Comparison of ENCODE assay signal across 15 mouse cellular contexts in the genomic region with DNA sequence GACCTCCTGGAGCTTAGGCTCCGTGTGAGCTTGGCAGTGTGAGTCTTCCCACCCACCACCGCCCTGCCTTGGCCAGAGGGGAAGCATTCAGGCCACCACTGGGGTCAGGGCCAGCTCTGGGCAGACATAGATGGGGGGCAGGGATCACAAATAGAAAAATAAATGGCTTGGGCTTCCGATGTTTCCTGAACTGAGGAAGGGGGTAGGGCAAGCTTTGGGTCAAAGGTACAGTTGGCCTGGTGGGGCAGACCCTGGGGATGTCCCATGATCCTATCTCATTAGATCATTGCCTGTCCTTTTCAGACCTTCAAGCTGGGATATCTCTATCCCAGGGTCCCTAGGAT. TPM values are rescaled to one million over a fixed set of nuclear protein-coding genes. Genes with fewer than 3 reads are reported as not detected.
DNase-seq lines count a peak whose midpoint lies in the region; ATAC-seq and TF ChIP-seq lines count a peak whose summit lies in the region.
"Had no signal": no experiment of that assay in that cellular context is flagged by ENCODE, and none has a peak within 500 bp of the region (broad histone marks: within the 10 kb centered on the region; RNA-seq: fewer than 3 reads in every experiment).

No protein-coding gene starts in this region.

- TF ChIP-seq CTCF in left cerebral cortex, adult 2 months (IDR thresholded peaks at IDR 0.05) = no peak
- no peak; the same call in 1 of the 2 replicates for TF ChIP-seq CTCF in lung, postnatal 0 days (IDR thresholded peaks at IDR 0.05)

- WGBS in forebrain, embryonic 14.5 days = 61% methylated on average over 3 of the region's 3 CpGs
- WGBS in forebrain, embryonic 15.5 days = 60% methylated on average over 3 of the region's 3 CpGs
- 32% methylated on average over 3 of the region's 3 CpGs for WGBS in lung, postnatal 0 days

- H3K27me3 ChIP-seq in forebrain, embryonic 14.5 days (replicated peaks; ENCODE audit: control insufficient read depth, insufficient read depth, low read length) = peaks cover 8% of the 10 kb centered on the region
- H3K27me3 ChIP-seq in forebrain, embryonic 15.5 days = peaks cover 18% of the 10 kb centered on the region
- 0 out of 2 replicates have a peak, but pooled peaks cover under 1% of the 10 kb centered on the region for H3K27me3 ChIP-seq in lung, postnatal 0 days (replicated peaks; ENCODE audit: insufficient read depth, low read length)

- peaks cover 10% of the 10 kb centered on the region; the same call in 1 of the 2 replicates for H3K4me1 ChIP-seq in forebrain, embryonic 14.5 days (ENCODE audit: control insufficient read depth, insufficient read depth, low read length)
- peaks cover 28% of the 10 kb centered on the region for H3K4me1 ChIP-seq in forebrain, embryonic 15.5 days
- peaks cover 5% of the 10 kb centered on the region; the same call in 1 of the 2 replicates for H3K4me1 ChIP-seq in lung, postnatal 0 days (ENCODE audit: insufficient read depth, low read depth, low read length)

- no peaks in the 10 kb centered on the region for H3K9me3 ChIP-seq in forebrain, embryonic 14.5 days (replicated peaks; ENCODE audit: control insufficient read depth, low read length)
- no peaks in the 10 kb centered on the region for H3K9me3 ChIP-seq in forebrain, embryonic 15.5 days
- no peaks in the 10 kb centered on the region for H3K9me3 ChIP-seq in lung, postnatal 0 days (ENCODE audit: low read length)
- H3K9me3 ChIP-seq: limb, embryonic 15.5 days had no signal

- no peaks in the 10 kb centered on the region for H3K36me3 ChIP-seq in forebrain, embryonic 14.5 days (ENCODE audit: control insufficient read depth, insufficient read depth, low read length)
- no peaks in the 10 kb centered on the region for H3K36me3 ChIP-seq in forebrain, embryonic 15.5 days
- H3K36me3 ChIP-seq in lung, postnatal 0 days (ENCODE audit: insufficient read depth, low read length) = no peaks in the 10 kb centered on the region
- H3K36me3 ChIP-seq: limb, embryonic 15.5 days had no signal

- no peak overlapping the region for H3K4me2 ChIP-seq in forebrain, embryonic 14.5 days (ENCODE audit: low read length)
- H3K4me2 ChIP-seq in forebrain, embryonic 15.5 days (replicated peaks) = no peak overlapping the region
- no peak overlapping the region for H3K4me2 ChIP-seq in lung, postnatal 0 days (replicated peaks; ENCODE audit: low read depth, low read length)
- H3K4me2 ChIP-seq: limb, embryonic 15.5 days had no signal

- no peak for DNase-seq in forebrain, embryonic 14.5 days (ENCODE audit: low spot score)
- no peak for DNase-seq in left cerebral cortex, adult 2 months (ENCODE audit: extremely low spot score in 1 of 2, low spot score in 2 of 2)
- DNase-seq in left cerebral cortex, adult 18-20 months (ENCODE audit: low spot score in 2 of 2) = no peak
- peak; percentile 52 for DNase-seq in kidney, adult 9 months
- peak; percentile 32 for DNase-seq in lung, postnatal 0 days (ENCODE audit: low spot score)
- DNase-seq in frontal cortex, postnatal 25 days (ENCODE audit: low spot score in 2 of 2) = no peak
- DNase-seq in c-Kit-positive CD71-positive TER-119-positive erythroid progenitor cells, embryonic 14.5 days (ENCODE audit: low spot score) = no peak
- DNase-seq: thymus, adult 18-20 months had no signal

- no peak overlapping the region for H3K4me3 ChIP-seq in forebrain, embryonic 14.5 days (ENCODE audit: low read depth, low read length)
- H3K4me3 ChIP-seq in forebrain, embryonic 15.5 days = no peak overlapping the region
- no peak overlapping the region for H3K4me3 ChIP-seq in left cerebral cortex, adult 2 months
- H3K4me3 ChIP-seq in lung, postnatal 0 days (ENCODE audit: low read depth, low read length) = no peak overlapping the region
- H3K4me3 ChIP-seq: limb, embryonic 15.5 days had no signal

- ATAC-seq in forebrain, embryonic 14.5 days = no peak
- ATAC-seq in forebrain, embryonic 15.5 days (replicated peaks) = no peak
- ATAC-seq in lung, postnatal 0 days = peak; percentile 45
- ATAC-seq: Patski had no signal

- no peak overlapping the region for H3K9ac ChIP-seq in forebrain, embryonic 14.5 days (ENCODE audit: low read length)
- no peak overlapping the region for H3K9ac ChIP-seq in forebrain, embryonic 15.5 days (replicated peaks)
- no peak overlapping the region for H3K9ac ChIP-seq in lung, postnatal 0 days (replicated peaks; ENCODE audit: low read depth)
- H3K9ac ChIP-seq: limb, embryonic 15.5 days had no signal

- H3K27ac ChIP-seq in forebrain, embryonic 14.5 days (ENCODE audit: low read depth, low read length) = peak overlapping the region; percentile 39; the same call in 1 of the 2 replicates
- H3K27ac ChIP-seq in forebrain, embryonic 15.5 days (replicated peaks) = no peak overlapping the region
- peak overlapping the region; percentile 70 for H3K27ac ChIP-seq in left cerebral cortex, adult 2 months
- peak overlapping the region; percentile 75 for H3K27ac ChIP-seq in lung, postnatal 0 days (ENCODE audit: low read length)
- H3K27ac ChIP-seq: limb, embryonic 15.5 days had no signal

- TF ChIP-seq EP300 in lung, postnatal 0 days (IDR thresholded peaks at IDR 0.05) = peak; percentile 24

- intact Hi-C loops in left cerebral cortex, adult 2 months (cut with DNase I) = loop anchor here (1.0 to 5.0 kb wide), 2 partner anchors 18 to 75 kb away; no protein-coding TSS in a partner anchor

RNA-seq across cellular contexts. Expression of a gene that starts 2.4 kb away (rescaled TPM):
- 42.0 and 44.3 TPM in 2 replicates for polyA plus RNA-seq in forebrain, embryonic 14.5 days (2014; fragmentation: Nextera tagmentation; extraction: Ambion mirVana)
- 44.8 and 51.4 TPM in 2 replicates for polyA plus RNA-seq in forebrain, embryonic 15.5 days (2015; fragmentation: Nextera tagmentation; extraction: Ambion mirVana)
- total RNA-seq in left cerebral cortex, adult 2 months (2021) = 10 to 100 TPM; 65.7 to 78.1 TPM
- total RNA-seq in left cerebral cortex, adult 18-20 months (2021) = 10 to 100 TPM; 58.3 to 59.3 TPM
- 14.1 and 15.3 TPM in 2 replicates for polyA plus RNA-seq in lung, postnatal 0 days (2015; fragmentation: Nextera tagmentation; extraction: Ambion mirVana)

RNA-seq across cellular contexts. Expression of a gene that starts 6.3 kb away (rescaled TPM):
- 12.5 and 15.1 TPM in 2 replicates for polyA plus RNA-seq in forebrain, embryonic 14.5 days (2014; fragmentation: Nextera tagmentation; extraction: Ambion mirVana)
- polyA plus RNA-seq in forebrain, embryonic 15.5 days (2015; fragmentation: Nextera tagmentation; extraction: Ambion mirVana) = 12.9 and 14.7 TPM in 2 replicates
- total RNA-seq in left cerebral cortex, adult 2 months (2021) = 10 to 100 TPM; 10.9 to 11.2 TPM
- total RNA-seq in left cerebral cortex, adult 18-20 months (2021) = 10 to 100 TPM; 14.2 to 14.3 TPM
- 134 and 161 TPM in 2 replicates for polyA plus RNA-seq in lung, postnatal 0 days (2015; fragmentation: Nextera tagmentation; extraction: Ambion mirVana)

RNA-seq across cellular contexts. Expression of a gene that starts 16.1 kb away (rescaled TPM):
- polyA plus RNA-seq in forebrain, embryonic 14.5 days (2014; fragmentation: Nextera tagmentation; extraction: Ambion mirVana) = 60.3 and 63.6 TPM in 2 replicates
- polyA plus RNA-seq in forebrain, embryonic 15.5 days (2015; fragmentation: Nextera tagmentation; extraction: Ambion mirVana) = 49.1 and 49.7 TPM in 2 replicates
- 10 to 100 TPM; 30.6 to 33.2 TPM for total RNA-seq in left cerebral cortex, adult 2 months (2021)
- total RNA-seq in left cerebral cortex, adult 18-20 months (2021) = 10 to 100 TPM; 29.3 to 30.7 TPM
- 32.7 and 33.3 TPM in 2 replicates for polyA plus RNA-seq in lung, postnatal 0 days (2015; fragmentation: Nextera tagmentation; extraction: Ambion mirVana)

RNA-seq across cellular contexts. Expression of a gene that starts 20.5 kb away (rescaled TPM):
- not detected in 2 replicates for polyA plus RNA-seq in forebrain, embryonic 14.5 days (2014; fragmentation: Nextera tagmentation; extraction: Ambion mirVana)
- polyA plus RNA-seq in forebrain, embryonic 15.5 days (2015; fragmentation: Nextera tagmentation; extraction: Ambion mirVana) = not detected in 2 replicates
- total RNA-seq in left cerebral cortex, adult 2 months (2021) = not detected
- not detected for total RNA-seq in left cerebral cortex, adult 18-20 months (2021)
- not detected in 2 replicates for polyA plus RNA-seq in lung, postnatal 0 days (2015; fragmentation: Nextera tagmentation; extraction: Ambion mirVana)
- total RNA-seq: midbrain, postnatal 0 days had no signal
- polyA plus RNA-seq: C2C12; embryonic facial prominence, embryonic 14.5 days; intestine, embryonic 14.5 days; limb, embryonic 15.5 days; midbrain, postnatal 0 days; Patski had no signal

RNA-seq across cellular contexts. Expression of a gene that starts 20.9 kb away (rescaled TPM):
- polyA plus RNA-seq in forebrain, embryonic 14.5 days (2014; fragmentation: Nextera tagmentation; extraction: Ambion mirVana) = not detected in 2 replicates
- 0.26 TPM in 1 of 2 replicates, not detected in the other for polyA plus RNA-seq in forebrain, embryonic 15.5 days (2015; fragmentation: Nextera tagmentation; extraction: Ambion mirVana)
- 1 to 10 TPM in 1 of 2 experiments, under 1 TPM in 1; 0.48 to 1.3 TPM for total RNA-seq in left cerebral cortex, adult 2 months (2021)
- total RNA-seq in left cerebral cortex, adult 18-20 months (2021) = under 1 TPM; 0.67 to 0.80 TPM
- not detected in 2 replicates for polyA plus RNA-seq in lung, postnatal 0 days (2015; fragmentation: Nextera tagmentation; extraction: Ambion mirVana)
- total RNA-seq: midbrain, postnatal 0 days had no signal
- polyA plus RNA-seq: limb, embryonic 15.5 days; midbrain, postnatal 0 days had no signal

Comparison
In these comparisons a context has a peak if more than half of its experiments do, and no peak if none do; other contexts are left out.
1. DNase-seq: peak in kidney, adult 9 months (single experiment) and lung, postnatal 0 days (single experiment); none in forebrain, embryonic 14.5 days (single experiment), left cerebral cortex, adult 2 months (0 of 2), left cerebral cortex, adult 18-20 months (0 of 2), frontal cortex, postnatal 25 days (0 of 2) and c-Kit-positive CD71-positive TER-119-positive erythroid progenitor cells, embryonic 14.5 days (single experiment).